Mouse (Mus musculus) cerebellum, adult 9-10 months (tissue): ENCODE data around the gene Zfp68.
A peak's percentile ranks its signal among the peaks of the same experiment; 100 is the strongest.
"Not testable (repeated sequence)": the region's sequence is repeated elsewhere in the genome, so short reads cannot be mapped to it uniquely, and the experiment has no call there.

Experiments used
- DNase-seq: peaks from one replicate; pipeline ENCODE4 v3.0.0; 2022

Gene Zfp68

DNA sequence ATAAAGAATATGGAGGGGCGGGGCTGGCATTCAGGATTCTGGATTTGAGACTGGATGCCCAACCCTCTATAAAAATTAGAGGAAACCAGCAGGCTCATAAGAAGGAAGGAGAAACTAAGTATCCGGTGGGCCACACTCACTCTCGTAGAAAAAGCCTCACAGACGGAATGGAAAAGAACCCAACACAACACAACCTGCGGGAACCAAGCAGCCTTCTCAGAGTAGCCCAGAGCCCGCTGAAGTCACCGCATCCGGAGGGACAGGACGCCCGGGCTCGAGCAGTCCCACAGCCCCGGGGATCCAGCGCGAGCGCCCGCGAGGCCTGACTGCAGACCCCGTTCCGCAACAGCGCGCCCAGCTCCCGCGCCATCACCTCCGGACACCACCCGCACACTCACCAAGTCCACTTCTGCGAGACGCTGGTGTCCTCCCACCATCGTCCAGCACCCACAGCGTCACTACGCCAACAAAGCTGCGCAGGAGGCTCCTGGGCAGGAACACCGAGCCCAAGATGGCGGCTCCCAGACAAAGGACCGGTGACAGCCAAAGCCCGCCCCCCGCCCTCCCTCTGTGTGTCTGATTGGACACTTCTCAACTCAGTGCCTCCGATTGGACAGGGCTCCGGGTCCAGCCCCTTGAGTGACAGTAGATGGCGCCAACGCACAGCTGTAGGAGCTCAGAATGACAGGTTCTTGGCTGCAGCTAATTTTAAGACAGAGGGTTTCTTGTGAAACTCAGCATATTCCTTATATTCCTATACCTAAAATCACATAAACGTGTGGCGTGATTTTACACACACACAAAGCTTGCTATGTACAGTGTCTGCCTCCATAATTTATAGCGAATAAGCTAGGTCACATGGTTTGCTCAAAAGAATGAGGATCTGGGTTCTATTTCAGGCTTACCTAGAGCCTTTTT, at the start of gene Zfp68:
TSS of gene Zfp68 (minus strand) at position 551 of the 918 bp plus-strand sequence.
- peak; percentile 97 for DNase-seq

DNA sequence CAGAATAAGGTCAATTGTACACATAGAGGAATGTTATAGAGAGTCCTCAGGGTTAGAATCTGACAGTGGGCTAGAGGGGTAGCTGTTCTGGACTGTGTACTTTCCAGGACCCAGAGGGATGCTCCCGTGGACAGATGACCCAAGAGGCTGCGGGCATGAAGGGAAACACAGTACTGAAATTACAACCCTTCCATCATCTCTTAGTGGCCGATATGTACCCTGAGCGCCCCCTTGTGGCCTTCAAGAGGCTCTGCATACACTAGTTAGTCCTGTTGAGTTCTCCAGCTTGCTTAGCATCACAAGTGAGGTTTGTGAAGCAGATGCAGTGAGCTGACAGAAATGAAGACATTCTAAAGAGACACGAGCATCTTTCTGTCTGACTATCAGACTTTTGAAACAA, 39.4 kb upstream of the Zfp68 start:
- peak; percentile 36 for DNase-seq

DNA sequence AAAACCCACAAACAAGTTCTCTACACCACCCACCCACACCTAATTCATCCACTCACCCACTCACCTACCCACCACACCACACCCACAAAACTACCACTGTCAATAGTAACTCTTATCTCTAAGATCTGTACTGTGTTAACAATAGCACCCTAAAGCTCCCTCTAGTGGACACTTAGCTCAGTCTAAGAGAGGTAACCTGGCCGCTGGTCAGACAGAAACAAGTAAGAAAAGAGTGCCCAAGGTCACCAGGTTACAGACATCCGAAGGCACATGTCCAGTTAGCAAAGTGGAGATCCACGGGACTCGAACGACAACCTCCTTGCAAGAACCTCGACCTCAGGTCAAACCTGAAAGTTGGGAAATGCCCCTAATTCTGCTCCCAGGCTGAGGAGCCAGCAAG, 38.3 kb upstream of the Zfp68 start:
- peak; percentile 61 for DNase-seq

DNA sequence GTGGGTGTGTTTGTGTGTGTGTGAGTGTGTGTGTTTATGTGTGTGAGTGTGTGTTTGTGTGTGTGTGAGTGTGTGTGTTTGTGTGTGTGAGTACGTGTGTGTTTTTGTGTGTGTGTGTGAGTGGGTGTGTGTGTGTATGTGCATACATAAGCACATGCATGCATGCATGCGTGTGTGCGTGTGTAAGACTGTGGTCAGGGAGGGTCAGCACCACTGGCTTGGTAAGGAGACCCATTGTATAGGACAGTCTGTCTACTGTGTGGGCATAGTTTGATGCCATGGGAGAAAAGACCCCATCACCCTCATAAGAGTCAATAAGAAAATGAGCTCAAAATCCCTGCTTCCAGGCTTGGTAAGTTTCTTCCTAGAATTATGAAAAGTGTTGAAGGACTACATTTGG, 37.8 kb upstream of the Zfp68 start:
- DNase-seq: no peak

DNA sequence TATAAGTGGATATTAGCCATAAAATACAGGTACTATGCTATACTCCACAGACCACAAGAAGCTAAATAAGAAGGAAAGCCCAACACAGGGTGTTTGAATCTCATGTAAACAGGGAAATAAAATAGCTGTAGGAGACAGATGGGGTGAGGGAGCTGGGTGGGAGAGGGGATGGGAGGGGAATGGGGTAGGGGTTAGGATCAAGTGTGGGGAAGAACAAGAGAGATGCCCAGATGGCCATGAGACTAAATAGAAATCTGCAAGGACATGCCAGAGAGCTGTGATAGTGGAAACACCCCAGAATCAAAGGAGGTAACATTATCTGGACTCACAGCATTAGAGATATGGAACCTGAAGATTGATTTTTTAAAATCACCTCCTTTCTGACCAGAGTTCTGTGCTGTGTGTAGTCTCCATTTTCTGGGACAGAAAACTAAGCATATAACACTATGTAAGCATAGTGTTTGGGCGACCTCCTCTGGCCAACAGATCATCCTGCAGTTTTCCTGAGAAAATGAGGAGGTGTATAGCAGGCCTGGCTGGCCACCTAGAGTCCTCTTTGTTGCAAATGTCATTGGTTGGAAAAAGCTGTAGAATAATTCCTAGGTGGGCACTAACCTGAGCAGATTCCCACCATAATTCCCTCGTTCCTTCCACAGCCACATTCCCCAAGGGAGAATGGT, 37.1 kb upstream of the Zfp68 start:
- peak; percentile 45 for DNase-seq

DNA sequence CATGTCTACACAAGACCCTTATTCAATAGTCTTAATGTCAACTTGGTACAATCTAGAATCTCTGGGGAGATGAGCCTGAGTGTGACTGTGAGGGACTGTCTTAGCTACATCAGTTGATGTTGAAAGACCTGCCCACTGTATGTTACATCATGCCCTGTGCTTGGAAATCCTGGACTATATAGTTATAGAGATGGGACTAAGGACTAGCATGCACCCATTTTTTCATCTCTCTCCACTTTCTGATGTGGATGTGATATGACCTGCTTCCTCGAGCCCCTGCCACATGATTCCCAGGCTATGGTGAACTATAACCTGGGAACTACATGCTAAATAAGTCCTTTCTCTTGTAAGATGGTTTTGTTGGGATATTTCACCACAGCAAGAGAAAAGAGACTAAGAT, 33.4 kb upstream of the Zfp68 start:
- DNase-seq: no peak

DNA sequence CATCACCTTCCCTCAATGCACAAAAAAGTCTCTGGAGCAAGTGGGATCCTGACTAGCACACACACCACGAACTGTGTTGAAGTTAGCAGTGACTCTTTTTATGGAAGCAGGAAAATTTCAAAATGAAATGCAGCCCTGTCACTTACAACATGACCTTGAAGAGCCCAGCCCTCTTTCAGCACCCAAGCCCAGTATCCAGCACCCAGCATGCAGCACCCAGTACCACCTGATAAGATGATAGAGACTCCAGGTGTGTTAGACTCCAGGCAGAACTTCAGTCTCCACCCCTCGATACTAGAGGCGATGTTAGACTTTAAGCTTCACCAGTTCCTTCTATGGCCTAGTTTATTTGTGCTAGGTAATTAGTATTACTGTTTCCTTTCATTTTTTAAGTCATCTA, 22.2 kb upstream of the Zfp68 start:
- DNase-seq: no peak

DNA sequence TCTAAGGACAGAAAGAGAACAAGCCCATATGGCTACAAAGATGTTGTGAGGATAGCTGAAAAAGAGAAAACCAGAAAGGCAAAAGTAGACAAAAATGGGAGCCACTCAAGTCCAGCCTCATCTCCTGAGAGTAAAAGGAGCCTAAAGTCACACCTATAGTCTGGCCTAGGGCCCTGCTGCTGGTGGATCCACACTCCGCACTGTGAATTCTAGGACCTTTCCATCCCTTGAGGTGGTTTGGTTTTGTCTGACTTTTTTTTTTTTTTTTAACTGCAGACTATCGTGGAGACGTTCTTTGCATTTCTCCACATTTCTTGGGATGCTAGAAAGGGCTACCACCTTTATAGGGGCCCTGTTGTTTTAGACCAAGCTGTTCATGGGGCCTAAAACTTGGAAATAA, 21.5 kb upstream of the Zfp68 start:
- DNase-seq: no peak

DNA sequence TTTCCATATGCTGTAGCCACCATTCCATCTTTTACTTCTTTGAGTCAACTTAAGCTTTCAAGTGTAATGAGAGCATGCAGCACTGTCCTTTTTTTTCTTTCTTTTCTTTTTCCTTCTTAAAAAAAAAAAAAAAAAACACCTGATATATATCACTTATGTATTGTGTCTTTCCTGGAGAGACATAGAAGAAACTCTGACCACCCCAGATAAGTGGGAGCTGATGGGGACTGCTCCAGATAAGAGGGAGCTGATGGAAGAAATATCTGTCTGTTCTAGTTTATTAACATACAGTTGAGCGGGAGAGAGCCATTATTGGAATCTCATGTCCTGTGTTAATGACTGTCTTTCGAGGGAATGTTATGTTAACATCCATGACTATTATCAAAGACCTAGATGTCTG, 16.9 kb upstream of the Zfp68 start:
- DNase-seq: no peak

DNA sequence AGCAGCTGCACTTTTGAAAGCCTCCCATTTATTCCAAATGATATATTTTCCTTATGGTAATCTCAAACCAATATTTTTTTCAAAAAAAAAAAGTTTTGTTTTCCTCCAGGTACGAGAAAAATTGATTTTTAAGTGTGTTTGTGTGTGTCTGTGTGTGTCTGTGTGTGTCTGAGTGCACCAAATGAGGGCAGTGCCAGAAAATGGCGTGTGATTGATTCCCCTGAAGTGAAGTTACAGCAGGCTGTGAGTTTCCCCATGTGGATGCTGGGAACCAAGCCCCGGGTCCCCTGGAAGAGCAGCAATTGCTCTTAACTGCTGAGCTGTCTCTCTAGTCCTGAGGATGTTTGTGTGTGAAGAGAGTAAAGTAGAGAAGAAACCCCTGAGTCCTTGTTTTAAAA, 3.9 kb upstream of the Zfp68 start:
- no peak for DNase-seq

DNA sequence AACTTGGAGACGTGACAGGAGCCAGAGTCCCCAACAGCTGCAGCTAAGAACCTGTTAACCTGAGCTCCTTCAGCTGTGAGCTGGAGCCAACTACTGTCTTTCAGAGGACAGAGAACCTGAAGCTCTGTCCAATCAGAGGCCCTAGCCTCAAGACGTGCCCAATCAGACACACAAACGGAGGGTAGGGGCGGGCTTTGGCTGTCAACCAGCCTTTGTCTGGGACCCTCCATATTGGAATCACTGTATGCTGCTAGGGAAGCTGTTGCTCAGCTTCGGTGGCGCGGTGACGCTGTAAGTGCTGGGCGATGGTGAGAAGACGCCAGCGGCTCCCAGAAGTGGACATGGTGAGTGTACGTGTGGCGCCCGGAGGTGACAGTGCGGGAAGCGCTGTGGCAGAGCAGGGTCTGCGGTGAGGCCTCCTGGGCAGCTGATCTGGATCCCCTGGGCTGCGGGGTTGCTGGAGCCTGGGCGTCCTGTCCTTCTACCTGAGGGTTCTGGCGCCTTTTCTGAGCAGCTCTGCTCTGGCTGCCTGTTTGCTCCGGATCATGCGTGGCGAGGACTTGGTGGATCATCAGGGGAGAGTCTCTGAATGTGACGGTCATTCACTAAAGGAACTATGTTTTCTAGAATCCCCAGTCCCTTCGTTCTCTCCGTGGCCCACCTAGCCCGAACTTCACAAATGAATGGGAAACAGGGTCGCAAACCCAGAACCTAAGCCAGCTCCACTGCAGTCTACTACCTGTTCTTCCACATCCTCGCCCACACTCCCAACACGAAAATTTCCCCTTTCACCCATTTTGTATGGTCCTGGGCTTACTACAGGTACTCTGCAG, 3.3 kb upstream of the Zfp68 start, which contains the start of gene A430033K04Rik:
TSS of gene A430033K04Rik (plus strand) at position 215 of the 833 bp plus-strand sequence.
- peak; percentile 97 for DNase-seq

DNA sequence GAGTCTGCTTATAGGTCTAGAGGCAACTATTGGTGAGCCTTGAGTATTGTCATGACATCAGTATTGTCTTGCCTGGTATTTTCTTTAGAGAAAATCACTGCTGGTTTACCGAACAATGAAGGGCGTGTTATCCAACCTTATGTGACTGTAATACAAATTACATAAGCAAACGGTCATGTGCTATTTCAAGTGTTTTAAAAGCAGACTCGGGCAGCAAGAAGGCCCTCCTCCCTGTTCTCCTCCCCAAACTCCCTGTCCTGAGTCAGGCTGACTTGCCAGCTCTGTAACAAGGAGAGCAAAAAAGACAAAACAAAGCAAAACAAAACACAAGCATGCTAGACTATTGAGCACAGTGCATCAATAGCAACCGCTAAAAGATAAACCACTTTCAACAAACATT, 1.3 kb upstream of the Zfp68 start:
- DNase-seq: no peak

DNA sequence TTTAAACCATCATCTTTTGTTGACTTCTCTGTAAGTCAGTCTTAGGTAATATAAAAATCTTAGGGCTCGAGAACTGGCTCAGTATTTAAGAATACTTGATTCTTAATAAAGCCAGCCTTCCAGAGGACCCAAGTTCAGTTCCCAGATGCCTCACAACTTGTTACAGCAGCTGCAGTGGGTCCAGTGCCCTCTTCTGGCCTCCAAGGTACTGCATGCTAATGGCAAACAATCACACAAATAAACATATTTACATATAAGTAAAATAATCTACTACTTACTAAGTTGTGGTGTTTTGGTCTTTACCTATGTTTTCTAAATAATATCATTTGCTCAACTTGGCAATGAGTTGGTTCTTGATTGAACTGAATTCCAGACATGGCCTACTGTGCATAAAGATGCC, 1.2 kb downstream of the Zfp68 start:
- peak; percentile 37 for DNase-seq

DNA sequence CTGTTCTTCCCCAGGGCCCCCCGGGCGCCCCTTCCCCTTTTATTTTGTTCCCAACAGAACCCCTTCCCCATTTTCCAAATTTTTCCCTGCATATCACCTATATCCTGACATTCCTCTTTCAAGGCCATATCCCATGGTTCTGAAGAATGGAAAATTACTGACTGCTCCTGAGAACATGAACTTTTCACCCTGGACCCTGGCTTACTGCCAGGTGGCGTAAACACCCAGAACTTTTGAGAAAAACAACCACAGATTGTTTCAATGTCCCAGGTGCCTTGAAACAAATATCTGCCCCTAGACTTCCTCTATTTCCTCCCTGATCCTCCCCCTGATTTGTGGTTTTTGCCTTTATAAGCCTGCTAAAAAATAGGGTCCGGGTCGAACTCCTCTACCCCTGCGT, 32.2 kb downstream of the Zfp68 start:
- no peak for DNase-seq

DNA sequence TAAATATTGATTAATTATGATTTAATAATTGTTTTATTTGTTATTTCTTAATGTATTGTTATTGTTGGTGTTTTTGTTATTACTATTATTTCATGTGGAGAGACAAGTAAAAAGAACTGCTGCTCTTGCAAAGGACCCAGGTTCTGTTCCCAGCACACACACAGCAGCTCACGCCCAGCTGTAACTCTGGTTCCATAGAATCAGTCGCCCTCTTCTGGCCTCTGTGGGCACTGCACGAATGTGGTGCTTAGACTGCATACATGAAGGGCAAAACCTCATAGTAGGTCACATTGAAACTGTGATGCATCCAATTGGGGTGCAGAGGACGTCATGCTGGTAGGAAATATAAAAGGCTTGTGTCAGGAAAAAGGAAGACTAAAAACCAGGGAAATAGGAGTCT, 47.9 kb downstream of the Zfp68 start:
- no peak for DNase-seq

DNA sequence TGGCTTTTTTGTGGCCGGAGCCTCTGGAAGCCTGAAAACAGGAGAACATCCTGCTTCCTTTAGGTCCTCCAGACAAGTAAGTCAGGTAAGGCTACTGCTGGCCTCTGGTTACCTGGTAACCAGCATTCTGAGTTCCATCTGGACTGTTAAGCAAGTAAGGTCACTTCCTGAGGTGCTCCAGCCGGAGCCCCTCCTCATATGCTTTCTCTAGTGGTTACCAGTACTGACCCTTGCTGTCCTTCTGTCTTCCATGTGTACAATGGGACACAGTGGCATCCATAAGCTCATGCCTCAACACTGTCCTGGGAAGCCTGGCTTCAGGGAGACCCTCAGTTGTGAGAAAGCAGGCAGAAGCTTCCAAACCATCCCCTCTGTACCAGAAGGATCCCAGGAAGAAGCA, 54.9 kb downstream of the Zfp68 start, which contains the start of gene 1700123K08Rik:
TSS of gene 1700123K08Rik (minus strand) at position 101 of the 400 bp plus-strand sequence.
- DNase-seq: not testable (repeated sequence)
